Mouse (Mus musculus): ENCODE data around the gene Tlr13. TPM values are rescaled to one million over a fixed set of nuclear protein-coding genes. Genes with fewer than 3 reads are reported as not detected.

The Tlr13 gene
- total and polyA plus RNA-seq, 3 experiments = 0.57 to 1.8 (median 1.7) TPM

GRCm38 (mm10) chrX:106129877-106130276, 13.1 kb upstream of the Tlr13 start:
- Histone ChIP-seq H3K27me3 (ENCODE audit: control insufficient read depth, insufficient read depth, low read length) (no peaks in the 10 kb centered on the region), H3K79me2 (replicated peaks; ENCODE audit: control insufficient read depth, insufficient read depth, low read length) (no peaks in the 10 kb centered on the region), H3K4me1 (ENCODE audit: control insufficient read depth, insufficient read depth, low read length) (no peaks in the 10 kb centered on the region), H3K4me3 (no peak overlapping the region), H3K27ac (no peak overlapping the region), H3K9ac (ENCODE audit: low read depth, low read length) (no peak overlapping the region), H3K36me3 (ENCODE audit: control insufficient read depth, insufficient read depth, low read length) (no peaks in the 10 kb centered on the region)
- no peak for DNase-seq
- intact Hi-C loops (cut with DNase I) = no loop called here
- WGBS = 87% methylated on average over 4 of the region's 4 CpGs
- no peak for TF ChIP-seq POLR2A (IDR thresholded peaks at IDR 0.05; ENCODE audit: insufficient read depth, low read depth, low read length)
- no peak for TF ChIP-seq EP300 (IDR thresholded peaks at IDR 0.05; ENCODE audit: insufficient read depth, low read depth, low read length)
- no peak for TF ChIP-seq CTCF (IDR thresholded peaks at IDR 0.05)

GRCm38 (mm10) chrX:106134916-106135315, 8.1 kb upstream of the Tlr13 start:
- Histone ChIP-seq H3K9ac (ENCODE audit: low read depth, low read length) (no peak overlapping the region), H3K27ac (no peak overlapping the region)
- TF ChIP-seq CTCF (IDR thresholded peaks at IDR 0.05) = no peak
- no peak for TF ChIP-seq EP300 (IDR thresholded peaks at IDR 0.05; ENCODE audit: insufficient read depth, low read depth, low read length)
- no peak for TF ChIP-seq POLR2A (IDR thresholded peaks at IDR 0.05; ENCODE audit: insufficient read depth, low read depth, low read length)

GRCm38 (mm10) chrX:106135484-106135883, 7.5 kb upstream of the Tlr13 start:
- H3K27ac ChIP-seq = no peak overlapping the region
- intact Hi-C loops (cut with DNase I) = no loop called here
- H3K4me1 ChIP-seq (ENCODE audit: control insufficient read depth, insufficient read depth, low read length) = no peaks in the 10 kb centered on the region; the same call in 1 of the 2 replicates
- DNase-seq = no peak
- 77% methylated on average over 4 of the region's 4 CpGs for WGBS
- H3K27me3 ChIP-seq (ENCODE audit: control insufficient read depth, insufficient read depth, low read length) = no peaks in the 10 kb centered on the region
- TF ChIP-seq EP300 (IDR thresholded peaks at IDR 0.05; ENCODE audit: insufficient read depth, low read depth, low read length) = no peak
- TF ChIP-seq POLR2A (IDR thresholded peaks at IDR 0.05; ENCODE audit: insufficient read depth, low read depth, low read length) = no peak
- TF ChIP-seq CTCF (IDR thresholded peaks at IDR 0.05) = no peak
- H3K4me3 ChIP-seq = no peak overlapping the region
- H3K9ac ChIP-seq (ENCODE audit: low read depth, low read length) = no peak overlapping the region
- no peaks in the 10 kb centered on the region for H3K36me3 ChIP-seq (ENCODE audit: control insufficient read depth, insufficient read depth, low read length)
- no peaks in the 10 kb centered on the region for H3K79me2 ChIP-seq (replicated peaks; ENCODE audit: control insufficient read depth, insufficient read depth, low read length)

More at GRCm38 (mm10) chrX:106134916-106135315, 8.1 kb upstream of the Tlr13 start:
- DNase-seq = no peak
- WGBS = 81% methylated on average over 3 of the region's 3 CpGs
- H3K79me2 ChIP-seq (replicated peaks; ENCODE audit: control insufficient read depth, insufficient read depth, low read length) = no peaks in the 10 kb centered on the region
- no peak overlapping the region for H3K4me3 ChIP-seq
- intact Hi-C loops (cut with DNase I) = no loop called here
- H3K4me1 ChIP-seq (ENCODE audit: control insufficient read depth, insufficient read depth, low read length) = no peaks in the 10 kb centered on the region; the same call in 1 of the 2 replicates
- H3K36me3 ChIP-seq (ENCODE audit: control insufficient read depth, insufficient read depth, low read length) = no peaks in the 10 kb centered on the region
- H3K27me3 ChIP-seq (ENCODE audit: control insufficient read depth, insufficient read depth, low read length) = no peaks in the 10 kb centered on the region

DNA sequence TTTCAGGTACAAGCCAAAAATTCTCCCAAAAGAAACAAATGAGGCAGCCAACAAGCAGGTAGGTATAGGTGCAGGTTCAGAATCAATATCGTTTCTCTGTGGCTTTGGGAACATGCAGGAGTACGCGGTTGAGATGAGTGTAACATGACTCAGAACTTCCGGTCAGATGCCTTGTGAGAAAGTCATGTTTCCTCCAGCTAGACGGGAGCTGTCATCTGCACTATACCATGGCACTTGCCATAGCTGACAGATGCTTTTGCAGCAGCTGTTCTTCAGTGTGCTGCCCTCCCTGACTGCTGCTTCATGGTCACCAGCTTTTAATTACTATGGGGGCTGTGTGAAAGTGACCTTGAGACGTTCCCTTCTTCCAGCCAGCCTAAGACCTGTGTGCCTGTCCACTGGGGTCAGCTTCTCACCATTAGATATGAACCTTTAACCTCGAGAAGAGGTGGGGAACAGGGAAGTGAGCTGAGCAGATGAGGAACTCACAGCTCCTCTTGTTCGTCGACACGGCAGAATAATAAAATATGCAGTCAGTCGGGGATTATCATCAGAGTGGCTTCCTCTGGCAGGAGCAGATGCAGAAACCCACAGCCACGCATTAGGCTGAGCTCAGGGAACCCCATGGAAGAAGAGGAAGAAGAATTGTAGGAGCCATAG, 7.0 kb upstream of the Tlr13 start:
- no peak overlapping the region for H3K9ac ChIP-seq (ENCODE audit: low read depth, low read length)
- no peaks in the 10 kb centered on the region for H3K79me2 ChIP-seq (replicated peaks; ENCODE audit: control insufficient read depth, insufficient read depth, low read length)
- no peaks in the 10 kb centered on the region; the same call in 1 of the 2 replicates for H3K4me1 ChIP-seq (ENCODE audit: control insufficient read depth, insufficient read depth, low read length)
- no peaks in the 10 kb centered on the region for H3K36me3 ChIP-seq (ENCODE audit: control insufficient read depth, insufficient read depth, low read length)
- TF ChIP-seq EP300 (IDR thresholded peaks at IDR 0.05; ENCODE audit: insufficient read depth, low read depth, low read length) (no peak), CTCF (IDR thresholded peaks at IDR 0.05) (no peak), POLR2A (IDR thresholded peaks at IDR 0.05; ENCODE audit: insufficient read depth, low read depth, low read length) (no peak)
- 34% methylated on average over 12 of the region's 12 CpGs for WGBS
- intact Hi-C loops (cut with DNase I) = no loop called here
- no peak overlapping the region for H3K4me3 ChIP-seq
- H3K27ac ChIP-seq = no peak overlapping the region
- peak; percentile 12 to 26 for DNase-seq
- no peaks in the 10 kb centered on the region for H3K27me3 ChIP-seq (ENCODE audit: control insufficient read depth, insufficient read depth, low read length)

GRCm38 (mm10) chrX:106139309-106140070, 3.5 kb upstream of the Tlr13 start:
- Histone ChIP-seq H3K27me3 (ENCODE audit: control insufficient read depth, insufficient read depth, low read length) (no peaks in the 10 kb centered on the region), H3K4me1 (ENCODE audit: control insufficient read depth, insufficient read depth, low read length) (no peaks in the 10 kb centered on the region; the same call in none of the 2 replicates), H3K36me3 (ENCODE audit: control insufficient read depth, insufficient read depth, low read length) (no peaks in the 10 kb centered on the region), H3K27ac (no peak overlapping the region), H3K79me2 (replicated peaks; ENCODE audit: control insufficient read depth, insufficient read depth, low read length) (no peaks in the 10 kb centered on the region), H3K4me3 (no peak overlapping the region), H3K9ac (ENCODE audit: low read depth, low read length) (no peak overlapping the region)
- intact Hi-C loops (cut with DNase I) = no loop called here
- 71% methylated on average over 13 of the region's 13 CpGs for WGBS
- DNase-seq = peak in 1 of 2 experiments; percentile 5
- TF ChIP-seq POLR2A (IDR thresholded peaks at IDR 0.05; ENCODE audit: insufficient read depth, low read depth, low read length) (no peak), CTCF (IDR thresholded peaks at IDR 0.05) (no peak), EP300 (IDR thresholded peaks at IDR 0.05; ENCODE audit: insufficient read depth, low read depth, low read length) (no peak)

GRCm38 (mm10) chrX:106148185-106148584, 5.2 kb downstream of the Tlr13 start:
- Histone ChIP-seq H3K4me1 (ENCODE audit: control insufficient read depth, insufficient read depth, low read length) (no peaks in the 10 kb centered on the region), H3K79me2 (replicated peaks; ENCODE audit: control insufficient read depth, insufficient read depth, low read length) (no peaks in the 10 kb centered on the region), H3K27me3 (ENCODE audit: control insufficient read depth, insufficient read depth, low read length) (no peaks in the 10 kb centered on the region), H3K4me3 (no peak overlapping the region), H3K27ac (no peak overlapping the region), H3K9ac (ENCODE audit: low read depth, low read length) (no peak overlapping the region), H3K36me3 (ENCODE audit: control insufficient read depth, insufficient read depth, low read length) (no peaks in the 10 kb centered on the region)
- intact Hi-C loops (cut with DNase I) = no loop called here
- TF ChIP-seq EP300 (IDR thresholded peaks at IDR 0.05; ENCODE audit: insufficient read depth, low read depth, low read length) = no peak
- TF ChIP-seq POLR2A (IDR thresholded peaks at IDR 0.05; ENCODE audit: insufficient read depth, low read depth, low read length) = no peak
- no peak for TF ChIP-seq CTCF (IDR thresholded peaks at IDR 0.05)
- no peak for DNase-seq
- WGBS = 71% methylated on average over 1 of the region's 1 CpGs

Data from heart, adult 2 months (tissue).